Mouse (Mus musculus): ENCODE results near the gene Pheta1.
A peak's percentile ranks its signal among the peaks of the same experiment; 100 is the strongest.

Pheta1 gene

GRCm38 (mm10) chr5:121825606-121826005, 23.2 kb upstream of the Pheta1 start:
- DNase-seq (ENCODE audit: low spot score in 2 of 2): no peak

GRCm38 (mm10) chr5:121827876-121828275, 20.9 kb upstream of the Pheta1 start:
- no peak for DNase-seq (ENCODE audit: low spot score in 2 of 2)

- no peak for DNase-seq (ENCODE audit: low spot score in 2 of 2)
Observed at GRCm38 (mm10) chr5:121828491-121829432, 20.0 kb upstream of the Pheta1 start.

GRCm38 (mm10) chr5:121831002-121831601, 17.7 kb upstream of the Pheta1 start:
- DNase-seq (ENCODE audit: low spot score in 2 of 2): no peak

GRCm38 (mm10) chr5:121832376-121833155, 16.2 kb upstream of the Pheta1 start:
- no peak for DNase-seq (ENCODE audit: low spot score in 2 of 2)

- DNase-seq (ENCODE audit: low spot score in 2 of 2): no peak
Observed at GRCm38 (mm10) chr5:121833159-121833558, 15.6 kb upstream of the Pheta1 start.

GRCm38 (mm10) chr5:121833572-121834240, 15.1 kb upstream of the Pheta1 start:
- DNase-seq (ENCODE audit: low spot score in 2 of 2): no peak

GRCm38 (mm10) chr5:121834241-121834606, 14.6 kb upstream of the Pheta1 start:
- DNase-seq (ENCODE audit: low spot score in 2 of 2): no peak

GRCm38 (mm10) chr5:121834991-121835747, 13.6 kb upstream of the Pheta1 start:
- DNase-seq (ENCODE audit: low spot score in 2 of 2): no peak

- DNase-seq (ENCODE audit: low spot score in 2 of 2): no peak
Observed at GRCm38 (mm10) chr5:121835949-121836691, 12.7 kb upstream of the Pheta1 start.

GRCm38 (mm10) chr5:121836692-121837415, 11.9 kb upstream of the Pheta1 start:
- DNase-seq (ENCODE audit: low spot score in 2 of 2): peak; percentile 69 to 76

GRCm38 (mm10) chr5:121837441-121838340, 11.1 kb upstream of the Pheta1 start, which contains the start of gene Sh2b3:
Gene Sh2b3 (minus strand): TSS chr5:121837646.
- no peak for DNase-seq (ENCODE audit: low spot score in 2 of 2)

GRCm38 (mm10) chr5:121838341-121839127, 10.2 kb upstream of the Pheta1 start:
- DNase-seq (ENCODE audit: low spot score in 2 of 2): no peak

- DNase-seq (ENCODE audit: low spot score in 2 of 2): no peak
Observed at GRCm38 (mm10) chr5:121839128-121839473, 9.7 kb upstream of the Pheta1 start.

- DNase-seq (ENCODE audit: low spot score in 2 of 2): no peak
Observed at GRCm38 (mm10) chr5:121841516-121841915, 7.3 kb upstream of the Pheta1 start.

- no peak for DNase-seq (ENCODE audit: low spot score in 2 of 2)
Observed at GRCm38 (mm10) chr5:121841973-121842372, 6.8 kb upstream of the Pheta1 start.

- peak; percentile 58 to 72 for DNase-seq (ENCODE audit: low spot score in 2 of 2)
Observed at GRCm38 (mm10) chr5:121842665-121843118, 6.1 kb upstream of the Pheta1 start.
